13 mouse cellular contexts compared by ENCODE assay signal in the genomic region with DNA sequence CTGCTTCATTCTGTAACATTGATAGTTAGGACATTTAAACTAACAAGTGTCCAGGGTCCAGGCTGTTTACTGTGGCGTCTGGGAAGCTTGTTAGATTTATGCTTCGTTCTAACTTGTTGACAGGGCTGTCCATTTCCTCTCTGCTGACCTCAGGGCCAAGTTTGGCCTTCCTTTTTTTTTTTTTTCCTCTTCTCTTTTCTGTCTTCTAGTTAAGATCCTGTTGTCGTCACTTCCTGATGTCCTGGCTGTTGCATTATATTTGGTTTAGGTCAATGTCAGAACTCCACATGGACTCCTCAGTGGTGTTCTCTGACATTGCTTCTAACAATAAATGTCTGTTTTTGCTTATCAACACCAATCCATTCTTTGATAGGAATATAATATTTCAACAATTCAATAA.
"Had no signal": no experiment of that assay in that cellular context is flagged by ENCODE, and none has a peak within 500 bp of the region (broad histone marks: within the 10 kb centered on the region; RNA-seq: fewer than 3 reads in every experiment).

No protein-coding gene starts in this region.

- H3K9ac ChIP-seq: liver, embryonic 14.5 days; lung, embryonic 14.5 days; midbrain, embryonic 12.5 days had no signal

- H3K27me3 ChIP-seq: midbrain, embryonic 12.5 days had no signal

- H3K4me1 ChIP-seq: limb, embryonic 10.5 days; midbrain, embryonic 12.5 days had no signal

- DNase-seq: kidney, adult 11 months; kidney, adult 9 months; kidney, postnatal 10 days; kidney, postnatal 4 days; lung, embryonic 14.5 days; lung, postnatal 14 days; right cerebral cortex, postnatal 14 days; thymus, postnatal 36 days had no signal

- H3K4me3 ChIP-seq: layer of hippocampus, adult 2 months; limb, embryonic 10.5 days; midbrain, embryonic 12.5 days had no signal

- H3K36me3 ChIP-seq: limb, embryonic 10.5 days; midbrain, embryonic 12.5 days had no signal

- H3K27ac ChIP-seq: layer of hippocampus, adult 2 months; limb, embryonic 10.5 days; liver, embryonic 14.5 days; midbrain, embryonic 12.5 days had no signal

- H3K9me3 ChIP-seq: limb, embryonic 10.5 days; midbrain, embryonic 12.5 days had no signal

- H3K4me2 ChIP-seq: lung, embryonic 14.5 days; midbrain, embryonic 12.5 days had no signal

- ATAC-seq: midbrain, embryonic 16.5 days had no signal
